Mouse (Mus musculus) adrenal gland, postnatal 10 days (tissue): ENCODE results near the gene Gsdma2. TPM values are rescaled to one million over a fixed set of nuclear protein-coding genes. Genes with fewer than 3 reads are reported as not detected.

Experiments
- DNase-seq: peaks from one replicate; pipeline ENCODE4 v3.0.0; 2021; ENCODE audit warnings: mixed read lengths
- total RNA-seq, 2 experiments: library from RNA; stranded (reverse); gene quantifications; 2 replicates each; pipeline ENCODE4 v1.2.3; 2021

Gene Gsdma2
- total RNA-seq, 2 experiments from 2014 or later, result 0.36 to 0.51 TPM

GRCm38 (mm10) chr11:98701213-98701670 lies 54.7 kb downstream of the Gsdma2 start, which contains the start of gene Csf3:
Gene Csf3 (plus strand): TSS chr11:98701263.
- DNase-seq, result no peak

GRCm38 (mm10) chr11:98702323-98702722 lies 55.8 kb downstream of the Gsdma2 start:
- no peak for DNase-seq

GRCm38 (mm10) chr11:98705021-98705420 lies 58.5 kb downstream of the Gsdma2 start:
- DNase-seq, result no peak

Other genes starting within 250 kb of the Gsdma2 start
- 1 to 10 TPM; 4.9 to 6.8 TPM for gene Pgap3, start 246.3 kb upstream of the Gsdma2 start, total RNA-seq
- gene Erbb2, start 234.3 kb upstream of the Gsdma2 start, total RNA-seq, result 1 to 10 TPM; 6.0 to 7.6 TPM
- 10 to 100 TPM; 58.0 to 62.5 TPM for gene Mien1, start 207.8 kb upstream of the Gsdma2 start, total RNA-seq
- 10 to 100 TPM in 1 of 2 experiments, 1 to 10 TPM in 1; 6.9 to 11.1 TPM for gene Grb7, start 200.4 kb upstream of the Gsdma2 start, total RNA-seq
- gene Ikzf3, start 100.7 kb upstream of the Gsdma2 start, total RNA-seq, result 1 to 10 TPM; 3.2 to 4.5 TPM
- gene Zpbp2, start 95.7 kb upstream of the Gsdma2 start, total RNA-seq, result under 1 TPM in 1 of 2 experiments, not detected in 1; 0.48 TPM
- 100 to 1,000 TPM; 135 to 143 TPM for gene Ormdl3, start 59.4 kb upstream of the Gsdma2 start, total RNA-seq
- not detected for gene Lrrc3c, start 48.5 kb upstream of the Gsdma2 start, total RNA-seq
- 10 to 100 TPM; 15.7 to 19.1 TPM for gene Gm12355, start 21.1 kb upstream of the Gsdma2 start, total RNA-seq
- gene Gsdma3, start 20.4 kb upstream of the Gsdma2 start, total RNA-seq, result 10 to 100 TPM; 12.7 to 15.4 TPM
- gene Gsdma, start 17.6 kb downstream of the Gsdma2 start, total RNA-seq, result not detected
- gene Psmd3, start 35.8 kb downstream of the Gsdma2 start, total RNA-seq, result 100 to 1,000 TPM; 111 to 123 TPM
- gene Csf3, start 54.5 kb downstream of the Gsdma2 start, total RNA-seq, result not detected
- 10 to 100 TPM; 40.4 to 58.0 TPM for gene Med24, start 82.7 kb downstream of the Gsdma2 start, total RNA-seq
- gene Thra, start 93.9 kb downstream of the Gsdma2 start, total RNA-seq, result 100 to 1,000 TPM; 135 to 184 TPM
- 10 to 100 TPM; 15.1 to 59.6 TPM for gene Nr1d1, start 128.6 kb downstream of the Gsdma2 start, total RNA-seq
- gene Msl1, start 148.8 kb downstream of the Gsdma2 start, total RNA-seq, result 10 to 100 TPM; 79.4 to 88.6 TPM
- 10 to 100 TPM; 31.9 to 35.7 TPM for gene Casc3, start 158.1 kb downstream of the Gsdma2 start, total RNA-seq
- gene Rapgefl1, start 190.0 kb downstream of the Gsdma2 start, total RNA-seq, result 1 to 10 TPM in 1 of 2 experiments, under 1 TPM in 1; 0.93 to 1.6 TPM
- 10 to 100 TPM; 13.3 to 15.4 TPM for gene Wipf2, start 216.9 kb downstream of the Gsdma2 start, total RNA-seq